Mouse (Mus musculus): ENCODE results near the gene Uqcrc1.

Uqcrc1 gene

GRCm38 (mm10) chr9:108936418-108937364, at the start of gene Uqcrc1:
TSS of gene Uqcrc1 (plus strand) at chr9:108936633.
- peak; percentile 94 for DNase-seq

DNA sequence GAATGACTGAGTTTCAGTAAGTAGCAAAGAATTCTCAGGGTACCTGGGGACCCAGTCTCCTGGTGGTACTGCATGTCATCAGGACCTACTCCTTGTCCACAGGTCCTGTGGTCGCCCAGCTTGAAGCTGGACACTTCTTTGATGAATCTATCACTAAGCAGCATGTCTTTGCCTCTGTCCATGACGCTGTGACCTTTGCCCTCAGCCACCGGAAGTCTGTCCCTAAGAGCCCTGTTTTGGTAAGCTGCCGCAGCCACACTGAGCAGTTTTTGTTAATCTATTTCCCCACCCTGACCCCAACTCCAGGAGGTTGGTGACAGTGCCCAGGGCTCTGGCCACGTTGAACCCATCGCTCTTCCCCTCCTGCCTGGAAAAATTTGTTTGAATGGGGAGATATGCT, 24.1 kb upstream of the Uqcrc1 start:
- DNase-seq, result no peak

GRCm38 (mm10) chr9:108913161-108913560, 23.3 kb upstream of the Uqcrc1 start:
- no peak for DNase-seq

DNA sequence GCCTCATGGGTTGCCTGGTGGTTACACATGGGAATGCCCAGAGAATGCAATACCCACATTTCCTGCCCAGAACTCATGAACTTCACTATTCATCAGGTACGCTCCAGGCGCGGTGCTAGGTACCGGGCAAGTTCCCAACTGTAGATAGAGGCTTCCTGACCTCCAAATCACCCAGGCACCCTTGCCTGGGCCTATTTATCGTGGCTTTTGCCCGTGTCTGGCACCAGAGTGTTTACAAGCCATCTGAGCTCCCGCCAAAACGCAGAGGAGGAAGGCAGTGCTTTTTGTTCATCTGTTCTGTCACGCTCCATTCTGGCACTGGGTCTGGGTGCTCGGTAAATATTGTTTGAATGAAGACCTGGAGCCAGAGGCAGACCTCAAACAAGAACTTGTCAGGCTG, 22.8 kb upstream of the Uqcrc1 start:
- DNase-seq, result no peak

GRCm38 (mm10) chr9:108914491-108914890, 21.9 kb upstream of the Uqcrc1 start, which contains the start of gene Tmem89:
TSS of gene Tmem89 (plus strand) at chr9:108914619.
- DNase-seq, result peak; percentile 32

- DNase-seq, result no peak
Observed at GRCm38 (mm10) chr9:108925897-108926296, 10.5 kb upstream of the Uqcrc1 start.

GRCm38 (mm10) chr9:108928424-108928823, 8.0 kb upstream of the Uqcrc1 start:
- DNase-seq, result no peak

DNA sequence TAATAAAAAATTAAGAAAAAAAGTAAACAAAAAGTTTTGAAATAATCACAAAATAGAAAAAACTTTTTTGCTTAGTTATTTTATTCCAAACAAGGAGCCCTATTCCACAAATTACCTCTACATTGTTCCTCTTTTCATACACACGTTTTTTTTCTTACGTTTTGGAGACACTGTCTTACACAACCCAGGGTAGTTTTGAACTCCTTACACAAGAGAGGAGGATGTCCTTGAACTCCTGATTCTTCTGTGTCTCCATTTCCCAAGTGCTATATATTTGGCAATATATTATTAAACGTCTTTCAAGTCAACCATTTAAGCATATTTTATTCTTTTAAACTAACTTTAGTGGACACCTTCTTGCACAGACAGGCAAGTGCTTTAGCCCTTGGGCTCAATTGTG, 442 bp upstream of the Uqcrc1 start:
- DNase-seq, result no peak

DNA sequence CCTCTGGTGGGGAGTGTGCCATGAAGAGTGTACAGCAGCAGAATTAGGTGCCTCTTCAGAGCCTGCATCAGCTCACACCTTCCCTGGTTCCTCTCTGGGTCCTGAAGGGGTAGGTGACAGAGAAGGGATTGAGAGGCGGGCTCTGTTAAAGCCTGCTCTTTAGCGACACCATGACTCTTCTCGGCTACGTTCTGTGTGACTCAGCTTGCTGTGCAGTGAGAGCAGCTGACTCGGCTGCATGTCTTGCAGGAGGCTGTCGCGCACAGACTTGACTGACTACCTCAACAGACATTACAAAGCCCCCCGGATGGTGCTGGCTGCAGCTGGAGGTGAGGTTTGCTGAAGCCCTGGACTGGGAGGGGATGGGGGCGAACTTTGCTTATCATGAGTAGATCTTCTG, 8.7 kb downstream of the Uqcrc1 start:
- no peak for DNase-seq

DNA sequence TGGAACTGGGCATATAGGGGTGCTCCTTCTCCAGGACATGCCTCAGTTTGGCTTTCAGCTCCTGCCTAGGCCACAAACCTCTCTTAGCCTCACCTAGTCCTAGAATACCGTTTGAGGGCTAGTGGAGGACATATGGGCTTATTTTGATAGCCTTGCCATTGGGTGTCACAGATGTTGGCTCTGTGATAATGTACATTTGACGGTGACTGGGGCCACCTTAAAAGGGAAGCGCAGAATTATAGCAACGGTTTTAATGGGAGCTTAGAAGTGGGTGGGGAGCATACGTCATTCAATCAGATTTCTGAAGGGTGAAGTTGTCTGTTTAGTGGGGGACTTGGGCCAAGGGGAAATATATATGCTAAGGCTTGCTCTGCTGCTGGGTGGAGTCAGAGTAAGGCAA, 9.2 kb downstream of the Uqcrc1 start:
- DNase-seq, result no peak

DNA sequence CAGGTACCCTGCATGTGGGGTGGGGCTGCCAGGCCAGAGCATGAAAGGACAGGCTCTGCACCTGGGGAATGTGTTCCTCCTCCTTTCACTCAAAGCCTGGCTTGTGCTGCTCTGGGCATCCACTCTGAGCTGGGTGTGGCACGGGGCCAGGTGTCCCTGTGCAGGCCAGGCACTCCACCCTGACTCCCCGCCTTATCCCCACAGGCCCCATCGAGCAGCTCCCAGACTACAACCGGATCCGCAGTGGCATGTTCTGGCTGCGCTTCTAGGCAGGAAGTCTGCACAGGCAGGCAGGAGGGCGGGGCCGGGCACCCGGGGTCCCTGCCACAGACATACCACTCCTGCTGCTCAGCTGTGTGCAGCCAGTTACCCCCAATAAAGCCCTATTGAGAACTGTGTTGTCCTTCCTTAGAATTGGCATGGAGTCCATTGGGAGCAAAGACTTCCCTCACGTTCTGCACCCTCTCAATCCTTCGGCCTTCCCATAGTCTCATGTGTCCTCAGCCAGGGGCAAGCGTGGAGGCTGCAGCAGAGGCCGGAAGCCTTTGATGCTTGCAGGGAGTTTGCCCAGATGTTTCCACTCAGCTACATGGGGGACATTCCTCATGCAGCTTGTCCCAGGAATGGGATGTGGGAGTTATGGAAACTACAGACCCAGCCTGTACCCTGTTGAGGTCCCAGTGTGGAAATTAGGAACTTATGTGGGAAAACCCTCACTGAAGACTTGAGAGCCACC, 13.0 kb downstream of the Uqcrc1 start:
- DNase-seq, result no peak

DNA sequence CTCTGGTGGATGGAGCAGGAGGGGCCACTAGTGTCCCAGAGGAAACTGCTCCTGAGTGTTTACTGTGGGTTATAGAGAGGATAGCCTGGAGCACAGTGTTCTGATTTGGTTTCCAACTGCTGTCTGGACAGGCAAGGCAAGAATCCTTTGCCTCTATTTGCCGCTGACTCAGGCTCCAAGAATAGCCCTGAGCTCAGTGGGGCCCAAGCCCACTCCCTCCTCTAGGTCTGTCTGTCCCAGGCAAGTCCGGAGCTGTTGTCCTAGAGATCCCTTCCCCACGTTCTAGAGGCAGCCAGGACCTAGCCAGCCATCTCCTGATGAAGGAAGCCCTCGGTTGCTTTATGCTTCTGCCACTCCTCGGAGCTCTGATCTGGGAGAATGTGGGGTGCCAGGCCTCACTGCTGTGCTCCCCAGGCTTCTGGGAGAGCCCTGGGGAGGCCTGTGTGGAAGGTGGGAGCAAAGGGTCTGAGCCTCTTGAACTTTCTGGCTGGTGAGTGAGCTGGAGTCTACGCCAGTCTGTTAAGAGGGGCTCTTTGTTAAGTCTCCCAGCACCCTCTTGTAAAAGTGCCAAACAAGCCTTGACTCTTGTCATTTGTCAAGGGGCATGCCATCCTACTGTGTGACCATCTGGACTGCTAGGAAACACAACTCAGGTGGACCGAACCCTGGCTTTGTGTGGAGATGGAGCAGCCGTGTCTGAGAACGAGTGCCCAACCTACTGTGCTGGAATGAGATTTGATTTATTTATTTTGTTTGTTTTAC, 13.7 kb downstream of the Uqcrc1 start:
- no peak for DNase-seq

DNA sequence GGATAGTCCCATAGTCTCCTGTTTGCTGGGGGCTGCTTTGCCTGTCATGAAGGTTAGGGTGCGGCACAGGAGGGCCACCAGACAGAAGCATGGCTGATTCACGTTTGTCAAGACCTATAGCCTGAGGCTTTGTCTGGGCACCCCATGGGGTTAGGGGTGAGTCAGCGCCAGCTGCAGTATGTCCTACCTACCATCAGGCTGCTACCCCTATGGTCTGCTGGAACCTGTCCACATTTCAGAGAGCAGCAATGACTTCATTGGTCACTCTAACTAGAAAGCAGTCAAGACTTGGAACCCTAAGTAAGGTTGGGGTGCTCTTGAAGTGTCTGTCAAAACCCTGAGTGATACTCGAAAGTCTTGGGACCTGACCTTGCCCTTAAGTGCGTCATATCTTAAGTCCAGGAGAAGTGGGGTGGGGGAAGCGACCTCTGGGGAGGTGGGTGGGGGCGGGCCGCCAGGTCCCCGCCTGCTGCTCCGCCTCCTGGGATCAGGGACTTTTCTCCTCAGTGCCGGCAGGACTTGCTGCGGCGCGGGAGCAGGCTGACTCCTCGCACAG, 16.7 kb downstream of the Uqcrc1 start, which contains the start of gene Col7a1:
TSS of gene Col7a1 (plus strand) at position 506 of the 556 bp plus-strand sequence.
- DNase-seq, result no peak

- DNase-seq, result no peak
Observed at GRCm38 (mm10) chr9:108955241-108955640, 18.8 kb downstream of the Uqcrc1 start.

DNA sequence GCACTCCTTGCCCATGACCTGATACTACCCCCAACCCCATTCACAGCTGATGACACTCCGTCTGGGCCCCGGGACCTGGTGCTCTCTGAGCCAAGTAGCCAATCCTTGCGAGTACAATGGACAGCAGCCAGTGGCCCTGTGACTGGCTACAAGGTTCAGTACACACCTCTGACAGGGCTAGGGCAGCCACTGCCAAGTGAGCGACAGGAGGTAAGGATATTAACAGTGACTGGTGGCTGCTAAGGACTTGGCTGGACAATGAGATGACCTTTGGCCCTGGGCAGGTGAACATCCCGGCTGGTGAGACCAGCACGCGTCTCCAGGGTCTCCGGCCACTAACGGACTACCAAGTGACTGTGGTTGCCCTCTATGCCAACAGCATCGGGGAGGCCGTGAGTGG, 19.4 kb downstream of the Uqcrc1 start:
- DNase-seq, result no peak

- DNase-seq, result no peak
Observed at GRCm38 (mm10) chr9:108963577-108963976, 27.1 kb downstream of the Uqcrc1 start.

DNA sequence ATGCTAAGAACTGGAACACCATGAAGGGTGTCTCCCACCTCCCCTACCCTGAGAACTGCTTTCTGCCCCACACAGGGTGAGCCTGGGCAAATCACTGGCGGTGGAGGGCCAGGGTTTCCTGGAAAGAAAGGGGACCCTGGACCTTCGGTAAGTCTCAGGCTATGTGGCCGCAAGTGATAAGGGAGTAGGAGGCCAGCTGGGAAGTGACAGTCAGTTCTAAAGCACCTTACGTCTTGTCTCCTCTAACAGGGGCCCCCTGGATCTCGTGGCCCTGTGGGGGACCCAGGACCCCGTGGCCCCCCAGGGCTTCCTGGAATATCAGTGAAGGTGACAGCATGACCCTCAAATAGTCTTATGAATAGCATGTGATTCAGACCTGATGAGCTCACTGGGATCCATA, 27.9 kb downstream of the Uqcrc1 start:
- no peak for DNase-seq

GRCm38 (mm10) chr9:108970623-108971022, 34.2 kb downstream of the Uqcrc1 start:
- no peak for DNase-seq

DNA sequence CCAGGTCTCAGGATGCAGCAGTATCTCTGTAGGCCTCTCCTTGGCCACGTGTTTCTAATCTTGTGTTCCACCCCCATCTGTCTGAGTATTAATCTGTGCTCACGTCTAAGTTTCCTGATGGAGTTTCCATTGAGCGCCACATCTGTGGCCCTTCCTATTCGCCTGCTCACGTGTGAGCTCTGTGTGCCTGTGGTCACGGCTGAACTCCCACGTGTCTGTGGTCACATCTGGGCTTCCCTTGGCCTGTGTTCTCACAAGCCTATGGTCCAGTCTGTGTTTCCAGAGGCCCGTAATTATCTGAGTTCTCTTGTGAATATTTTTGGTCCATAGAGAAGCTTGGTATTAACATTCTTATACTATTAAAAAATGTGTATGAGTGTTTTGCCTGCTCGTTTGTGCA, 40.0 kb downstream of the Uqcrc1 start:
- DNase-seq, result no peak

DNA sequence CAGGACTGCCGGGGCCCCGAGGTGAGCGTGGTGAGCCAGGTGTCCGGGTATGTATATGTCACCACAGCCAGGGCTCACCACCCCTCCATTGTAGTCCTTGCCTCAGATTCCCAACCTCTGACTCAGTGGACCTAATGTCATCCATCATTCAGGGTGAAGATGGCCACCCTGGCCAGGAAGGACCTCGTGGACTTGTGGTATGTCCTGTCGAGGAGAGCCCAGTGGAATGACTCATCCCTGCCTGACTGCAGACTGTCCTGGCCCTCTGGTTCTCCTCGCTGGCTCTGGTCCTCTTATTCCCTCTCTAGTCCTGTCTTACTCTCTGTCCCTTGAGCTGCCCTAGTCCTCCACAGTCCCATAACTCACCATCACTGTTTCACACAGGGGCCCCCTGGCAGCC, 41.5 kb downstream of the Uqcrc1 start:
- no peak for DNase-seq

GRCm38 (mm10) chr9:108982498-108982897, 46.1 kb downstream of the Uqcrc1 start:
- DNase-seq, result no peak

DNA sequence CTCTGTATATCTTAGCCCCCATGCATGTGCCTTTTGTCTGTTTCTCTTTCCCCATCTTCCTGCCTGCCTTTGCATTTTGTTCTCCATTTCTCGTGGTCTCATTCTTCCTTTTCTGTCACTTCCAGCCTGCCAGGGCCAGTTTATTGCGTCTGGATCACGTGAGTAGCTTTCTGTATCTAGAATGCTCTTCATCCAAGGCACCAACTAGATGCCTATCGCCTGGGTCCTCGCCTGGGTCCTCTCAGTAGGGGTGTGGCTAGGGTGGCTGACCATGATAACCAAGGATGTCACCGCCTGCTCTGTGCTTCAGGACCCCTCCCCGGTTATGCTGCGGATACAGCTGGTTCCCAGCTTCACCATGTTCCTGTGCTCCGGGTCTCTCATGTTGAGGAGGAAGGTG, 46.8 kb downstream of the Uqcrc1 start:
- no peak for DNase-seq

DNA sequence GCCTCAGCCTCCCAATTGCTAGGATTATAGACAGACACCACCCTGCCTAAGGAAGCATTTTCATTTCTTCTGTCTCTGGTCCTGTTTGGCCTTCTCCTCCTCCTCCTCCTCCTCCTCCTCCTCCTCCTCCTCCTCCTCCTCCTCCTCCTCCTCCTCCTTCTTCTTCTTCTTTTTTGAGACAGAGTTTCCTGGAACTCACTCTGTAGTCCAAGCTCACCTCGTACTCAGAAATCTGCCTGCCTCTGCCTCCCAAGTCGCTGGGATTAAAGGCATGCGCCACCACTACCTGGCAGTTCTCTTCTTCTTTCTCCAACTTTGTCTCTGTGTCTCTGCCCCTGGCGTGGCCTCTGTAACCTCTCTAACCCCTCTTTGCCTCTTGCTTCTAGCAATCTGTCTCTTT, 49.3 kb downstream of the Uqcrc1 start, which contains the start of gene Ucn2:
TSS of gene Ucn2 (plus strand) at position 301 of the 400 bp plus-strand sequence.
- DNase-seq, result no peak

All from right cerebral cortex, postnatal 25 days (tissue).